Mouse (Mus musculus) adipose tissue, adult 10 weeks (tissue): ENCODE data around the gene Hspb8. TPM values are rescaled to one million over a fixed set of nuclear protein-coding genes. Genes with fewer than 3 reads are reported as not detected.

Experiments
- polyA plus RNA-seq: library from polyadenylated mRNA; stranded (reverse); fragments of 350-450 nt; fragmentation: Illumina TruSeq; extraction: RNeasy Lipid Tissue Mini Kit (QIAGEN cat#74804); gene quantifications from one replicate; pipeline ENCODE4 v1.2.3, GENCODE M21; 2014; ENCODE audit warnings: low read depth, low replicate concordance

Hspb8 gene
- polyA plus RNA-seq = 52.5 TPM

GRCm38 (mm10) chr5:116422699-116423201, at the start of gene Hspb8:
TSS of gene Hspb8 (minus strand) at chr5:116422864.

Other genes with a start within 250 kb of the Hspb8 start
- 4.8 TPM for gene Ccdc60, start 133.9 kb downstream of the Hspb8 start, polyA plus RNA-seq
- gene Srrm4, start 169.0 kb upstream of the Hspb8 start, polyA plus RNA-seq = 0.17 TPM